Mouse (Mus musculus) monocyte, adult 2 months (primary cell): ENCODE data around the gene Apobec2.

ENCODE experiments used
- DNase-seq, 2 experiments: peaks; one replicate each; pipeline ENCODE4 v3.0.0; 2022; ENCODE audit warnings: low spot score in 2 of 2, low read depth in 1 of 2

Apobec2 gene

GRCm38 (mm10) chr17:48409380-48410298 lies 23.1 kb downstream of the Apobec2 start, which contains the start of the genes Nfya and Oard1:
TSS of gene Nfya (minus strand) at chr17:48409906.
TSS of gene Oard1 (plus strand) at chr17:48410014.
- DNase-seq: peak; percentile 100

DNA sequence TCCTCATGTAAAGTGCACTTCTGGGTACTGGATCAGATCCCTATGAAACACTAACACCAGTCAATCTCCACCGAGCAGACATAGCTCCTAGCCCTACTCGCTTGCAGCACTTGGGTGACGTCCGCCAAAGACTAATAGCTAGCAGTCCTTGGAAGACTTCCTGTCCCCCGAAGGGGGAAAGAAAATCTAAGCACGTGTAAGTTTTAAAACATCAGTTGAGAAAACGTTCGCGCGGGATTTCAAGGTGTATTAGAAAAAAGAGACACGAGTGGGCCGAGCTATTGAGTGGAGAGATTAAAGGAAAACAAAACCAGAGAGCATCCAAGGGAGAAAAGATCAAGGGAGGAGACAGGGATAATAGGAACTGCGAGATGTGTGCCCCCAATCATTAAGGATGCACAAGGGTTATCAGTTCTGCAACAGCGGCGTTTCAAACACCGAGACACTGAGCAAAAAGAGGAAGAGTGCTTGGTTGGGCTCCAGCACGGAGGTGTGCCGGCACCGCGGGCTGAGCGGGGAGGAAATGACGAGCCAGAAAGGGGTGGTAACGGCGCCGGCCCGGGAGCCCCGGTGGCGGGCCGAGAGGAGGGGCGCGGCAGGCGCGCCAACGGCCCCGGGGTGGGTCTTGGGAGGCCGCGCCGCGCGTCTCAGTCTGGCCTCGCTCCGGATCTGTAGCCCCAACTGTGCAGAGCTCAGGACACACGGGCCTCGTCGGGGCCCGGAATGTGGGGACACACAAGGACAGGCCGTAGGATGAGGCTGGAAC lies 24.0 kb downstream of the Apobec2 start:
- DNase-seq: peak; percentile 74 to 77

DNA sequence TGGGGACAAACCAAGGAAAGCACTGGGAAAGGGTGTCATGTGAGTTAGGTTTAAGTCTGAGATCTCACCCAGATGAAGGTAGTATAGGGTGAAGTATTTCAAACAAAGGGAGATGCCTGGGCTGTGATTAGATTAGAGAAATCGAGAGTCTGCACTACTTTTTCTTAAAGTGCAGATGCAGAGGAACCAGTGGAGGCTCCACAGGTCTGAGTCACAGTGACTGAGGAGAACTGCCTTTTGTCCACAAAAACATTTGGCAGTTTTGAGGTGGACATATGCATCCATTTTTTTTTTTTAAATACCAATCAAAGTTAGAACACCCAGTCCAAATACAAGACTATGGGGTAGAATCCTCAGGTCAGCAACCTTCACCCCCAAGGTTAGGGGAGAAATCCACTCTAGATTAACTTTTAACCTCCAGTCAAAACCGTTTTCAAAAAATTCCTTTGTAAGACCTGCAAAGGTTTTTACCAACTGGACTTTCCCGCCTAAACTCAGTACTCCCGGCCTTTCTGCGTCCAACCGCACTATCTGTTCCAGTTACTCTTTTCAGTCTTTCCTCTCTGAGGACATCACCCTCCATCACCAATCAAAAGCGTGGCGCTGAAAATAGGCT lies 24.7 kb downstream of the Apobec2 start:
- no peak for DNase-seq

GRCm38 (mm10) chr17:48407154-48407553 lies 25.6 kb downstream of the Apobec2 start:
- no peak for DNase-seq

- no peak for DNase-seq
Observed at GRCm38 (mm10) chr17:48404706-48405105, 28.0 kb downstream of the Apobec2 start.

DNA sequence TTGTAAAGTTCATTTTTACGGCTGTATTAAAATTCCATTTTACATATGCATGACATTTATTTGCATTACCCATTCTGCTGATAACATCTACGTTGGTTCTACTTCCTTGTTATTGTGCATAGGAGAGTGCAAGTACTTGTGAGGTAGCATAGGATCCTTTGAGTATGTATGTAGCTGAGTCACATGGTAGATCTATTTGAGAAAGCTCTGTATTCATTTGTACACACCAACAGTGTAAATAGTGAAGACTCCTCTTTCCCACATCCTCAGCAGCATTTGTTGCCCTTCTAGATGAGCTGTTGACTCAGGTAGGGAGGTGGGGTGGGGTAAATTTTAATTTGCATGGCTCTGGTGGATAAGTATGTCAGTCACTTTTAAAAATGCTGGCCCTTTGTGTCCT lies 28.9 kb downstream of the Apobec2 start:
- no peak for DNase-seq

DNA sequence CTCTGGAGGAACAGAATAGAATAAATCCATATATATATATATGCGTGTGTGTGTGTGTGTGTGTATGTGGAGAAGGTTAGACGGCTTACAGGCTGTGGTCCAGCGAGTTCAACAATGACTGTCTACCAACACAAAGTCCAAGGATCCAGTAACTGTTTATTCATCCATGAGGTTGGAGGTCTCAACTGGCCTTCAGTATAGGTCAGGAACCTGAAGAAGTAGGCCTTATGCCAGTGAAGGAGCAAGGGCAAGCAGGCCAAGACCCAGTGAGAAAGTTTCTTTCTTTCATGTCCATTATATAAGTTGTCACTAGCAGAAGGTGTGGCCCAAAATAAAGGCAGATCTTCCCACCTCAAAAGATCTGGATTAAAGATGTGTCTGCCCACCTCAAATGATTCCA lies 30.0 kb downstream of the Apobec2 start:
- DNase-seq: no peak

DNA sequence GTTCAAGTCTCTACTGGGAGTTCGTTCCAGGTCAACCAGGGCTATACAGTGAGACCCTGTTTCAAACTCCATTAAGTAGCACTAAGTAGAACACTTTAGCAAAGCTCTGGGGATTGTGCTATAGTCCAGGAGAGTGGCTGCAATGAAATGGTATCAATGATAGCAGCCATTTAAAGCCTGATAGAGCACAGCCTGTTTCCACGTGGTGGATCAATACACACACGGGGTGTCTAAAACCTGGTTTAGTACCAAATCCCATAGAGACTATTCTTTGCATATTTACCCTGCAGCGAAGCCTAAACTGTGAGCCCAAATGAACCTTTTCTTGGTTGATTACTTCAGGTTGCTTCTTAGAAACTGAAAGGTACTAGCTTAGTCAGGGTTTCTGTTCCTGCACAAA lies 31.0 kb downstream of the Apobec2 start:
- DNase-seq: no peak

DNA sequence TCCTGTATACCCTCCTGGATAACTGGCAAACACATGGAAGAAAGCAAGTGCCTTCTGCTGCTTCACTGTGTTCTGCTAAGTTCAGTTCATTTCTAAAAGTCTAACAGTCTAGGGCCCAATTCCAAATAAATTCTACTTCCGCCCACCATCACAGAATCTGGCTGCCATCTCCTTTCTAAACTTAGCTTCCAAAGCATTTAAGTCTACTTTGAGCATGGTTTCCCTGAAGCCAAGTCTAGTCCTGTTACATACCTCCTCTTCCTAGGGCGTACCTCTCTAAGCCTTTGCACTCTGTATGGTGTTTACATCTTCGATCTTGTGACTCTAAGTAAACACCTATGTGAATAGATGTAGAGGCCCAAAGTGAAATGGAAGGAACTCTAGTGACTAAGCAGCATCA lies 40.1 kb downstream of the Apobec2 start:
- no peak for DNase-seq

DNA sequence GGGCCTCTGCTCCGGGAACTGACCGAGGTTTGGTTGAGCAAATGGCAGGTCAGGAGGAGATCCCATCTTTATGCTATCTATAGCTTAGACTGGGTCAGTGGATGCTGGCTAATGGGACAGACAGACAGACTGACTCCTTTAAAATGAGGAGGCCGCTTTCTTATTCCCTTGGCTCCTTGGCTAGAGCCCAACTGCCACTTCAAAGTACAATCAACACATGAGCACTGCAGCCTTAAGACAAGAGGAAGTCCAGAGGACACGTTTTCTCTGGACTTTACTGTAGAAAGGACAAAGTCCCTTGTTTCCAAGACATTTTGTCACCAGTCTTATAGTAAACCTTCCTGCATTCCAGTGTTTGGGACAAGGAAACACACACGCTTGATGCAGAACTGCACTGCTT lies 41.3 kb downstream of the Apobec2 start:
- DNase-seq: no peak

- DNase-seq: no peak
Observed at GRCm38 (mm10) chr17:48389442-48389841, 43.3 kb downstream of the Apobec2 start.

GRCm38 (mm10) chr17:48388666-48389065 lies 44.1 kb downstream of the Apobec2 start:
- no peak for DNase-seq

GRCm38 (mm10) chr17:48385786-48386461 lies 46.8 kb downstream of the Apobec2 start:
- DNase-seq: no peak

- DNase-seq: no peak
Observed at GRCm38 (mm10) chr17:48379050-48379449, 53.7 kb downstream of the Apobec2 start.

GRCm38 (mm10) chr17:48376102-48376501 lies 56.6 kb downstream of the Apobec2 start:
- DNase-seq: no peak

DNA sequence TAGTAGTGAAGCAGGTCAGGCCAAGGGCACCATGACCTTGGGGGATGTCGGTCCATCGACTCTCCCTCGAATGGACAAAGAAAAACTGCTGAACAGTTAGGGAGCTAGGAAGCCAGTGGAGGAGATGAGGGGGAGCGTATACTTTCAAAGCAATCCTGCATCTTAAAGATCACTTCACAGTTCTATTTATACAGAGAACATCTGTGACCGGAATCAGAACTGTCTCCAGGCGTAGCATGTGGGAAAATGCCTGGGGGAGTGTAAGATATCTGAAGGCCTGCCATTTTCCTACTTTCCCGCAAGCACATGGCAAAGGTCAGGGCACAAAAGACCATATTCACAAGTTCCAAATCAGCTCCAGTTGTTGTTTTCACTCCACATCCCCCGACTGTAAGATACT lies 59.7 kb downstream of the Apobec2 start:
- no peak for DNase-seq

DNA sequence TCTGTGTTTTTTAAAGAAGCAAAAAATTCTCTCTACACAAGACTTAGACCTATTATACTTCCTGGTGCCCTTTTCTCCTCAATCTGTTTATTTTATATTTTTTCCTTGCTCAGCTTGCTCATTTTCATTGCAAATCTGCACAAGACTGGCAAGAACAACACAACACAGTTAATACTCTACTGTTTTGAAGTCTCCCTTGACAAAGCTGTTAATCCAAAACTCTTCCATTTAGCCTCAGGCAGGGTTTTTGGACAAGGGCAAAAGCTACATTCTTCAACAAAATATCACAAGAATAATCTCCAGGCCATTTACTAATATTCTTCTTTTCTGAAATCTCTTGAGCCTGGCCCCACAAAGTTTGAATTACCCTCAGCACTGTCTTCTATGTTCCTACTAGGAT lies 61.1 kb downstream of the Apobec2 start:
- DNase-seq: no peak
